Mouse (Mus musculus): ENCODE measurements around the gene Taar5.

Gene Taar5

DNA sequence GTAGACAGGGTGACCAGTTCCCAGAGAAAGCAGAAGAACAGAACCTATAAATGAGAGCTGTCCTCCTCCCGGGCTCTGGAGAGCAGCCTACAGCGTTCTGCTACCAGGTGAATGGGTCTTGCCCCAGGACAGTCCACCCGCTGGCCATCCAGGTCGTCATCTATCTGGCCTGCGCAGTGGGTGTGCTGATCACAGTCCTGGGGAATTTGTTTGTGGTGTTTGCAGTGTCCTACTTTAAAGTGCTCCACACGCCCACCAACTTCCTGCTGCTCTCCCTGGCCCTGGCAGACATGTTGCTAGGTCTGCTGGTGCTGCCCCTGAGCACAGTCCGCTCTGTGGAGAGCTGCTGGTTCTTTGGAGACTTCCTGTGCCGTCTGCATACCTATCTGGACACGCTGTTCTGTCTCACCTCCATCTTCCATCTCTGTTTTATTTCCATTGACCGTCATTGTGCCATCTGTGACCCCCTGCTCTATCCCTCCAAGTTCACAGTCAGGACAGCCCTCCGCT is at the start of gene Taar5:
Taar5 (plus strand) TSS at position 51 of the 510 bp plus-strand sequence.
- ATAC-seq (ENCODE audit: low TSS enrichment), result no peak

DNA sequence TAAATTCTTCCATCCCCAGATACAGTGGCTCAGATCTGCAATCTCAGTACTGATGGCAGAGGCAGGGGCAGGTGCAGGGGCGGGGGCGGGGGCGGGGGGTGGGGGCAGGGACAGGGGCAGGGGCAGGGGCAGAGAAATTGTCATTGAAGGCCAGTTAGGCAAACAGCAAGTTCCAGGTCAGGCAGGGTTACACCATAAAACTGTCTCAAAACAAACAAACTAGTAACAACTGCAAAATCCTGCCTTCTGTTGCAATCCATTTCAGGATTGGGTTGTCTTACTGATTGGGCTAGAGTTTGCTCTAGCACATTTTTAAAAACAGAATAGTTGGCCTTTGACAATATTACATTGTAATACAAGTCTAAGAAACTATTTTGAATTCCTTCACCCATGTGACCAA is 48.0 kb upstream of the Taar5 start:
- no peak for ATAC-seq (ENCODE audit: low TSS enrichment)

- ATAC-seq (ENCODE audit: low TSS enrichment), result no peak
These were observed 46.6 kb upstream of the Taar5 start for GRCm38 (mm10) chr10:23923941-23924340.

GRCm38 (mm10) chr10:23937613-23938012 is 32.9 kb upstream of the Taar5 start:
- no peak for ATAC-seq (ENCODE audit: low TSS enrichment)

GRCm38 (mm10) chr10:23938312-23938711 is 32.2 kb upstream of the Taar5 start, which contains the start of gene Taar2:
Gene Taar2 (plus strand): TSS chr10:23938572.
- ATAC-seq (ENCODE audit: low TSS enrichment), result no peak

DNA sequence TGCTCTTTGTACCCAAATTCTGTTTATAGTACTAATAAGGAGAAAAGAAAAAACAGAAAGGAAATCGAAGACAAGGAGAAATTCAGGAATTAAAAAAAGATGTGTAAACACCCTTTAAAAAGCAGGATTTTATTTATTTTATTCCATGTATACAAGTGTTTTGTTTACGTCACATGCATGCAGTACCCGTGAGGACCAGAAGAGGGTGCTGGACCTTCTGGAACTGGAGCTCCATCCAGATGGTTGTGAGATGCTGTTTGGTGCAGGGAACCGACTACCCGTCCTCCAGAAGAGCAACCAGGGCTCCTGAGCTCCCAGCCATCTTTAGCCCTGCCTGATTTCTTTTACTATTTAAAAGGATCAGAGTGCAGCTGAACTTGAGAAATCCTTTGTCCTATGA is 28.0 kb upstream of the Taar5 start:
- no peak for ATAC-seq (ENCODE audit: low TSS enrichment)

DNA sequence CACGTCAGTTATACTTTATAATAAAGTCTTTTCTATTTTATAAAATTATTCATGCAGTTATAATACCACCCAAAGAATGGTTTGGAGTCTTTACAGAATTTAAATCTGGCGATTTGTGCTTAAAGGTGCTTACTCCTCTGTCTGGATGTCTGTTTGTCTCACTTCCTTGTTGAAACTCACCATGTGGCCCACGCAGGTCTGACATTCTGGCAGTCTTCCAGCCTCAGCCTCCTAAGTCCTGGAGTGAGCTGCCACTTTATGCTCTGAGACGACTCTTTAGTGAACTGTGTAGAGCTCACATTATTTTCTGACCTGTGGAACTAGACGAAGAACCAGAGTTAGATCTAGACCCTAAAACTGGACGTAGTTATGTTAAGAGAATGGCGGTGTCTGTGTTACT is 22.5 kb upstream of the Taar5 start:
- no peak for ATAC-seq (ENCODE audit: low TSS enrichment)

- peak; percentile 65; the same call in 1 of the 2 replicates for ATAC-seq (ENCODE audit: low TSS enrichment)
These were observed 20.9 kb upstream of the Taar5 start, which contains the start of gene Taar3 for GRCm38 (mm10) chr10:23949508-23950005. Gene Taar3 (plus strand): TSS chr10:23949558.

GRCm38 (mm10) chr10:23951714-23952113 is 18.8 kb upstream of the Taar5 start:
- ATAC-seq (ENCODE audit: low TSS enrichment), result no peak

- no peak for ATAC-seq (ENCODE audit: low TSS enrichment)
These were observed 11.4 kb upstream of the Taar5 start for GRCm38 (mm10) chr10:23959071-23959470.

GRCm38 (mm10) chr10:23960444-23960915 is 10.0 kb upstream of the Taar5 start, which contains the start of gene Taar4:
Gene Taar4 (plus strand): TSS chr10:23960494.
- ATAC-seq (ENCODE audit: low TSS enrichment), result no peak

GRCm38 (mm10) chr10:23963444-23963843 is 7.1 kb upstream of the Taar5 start:
- no peak for ATAC-seq (ENCODE audit: low TSS enrichment)

DNA sequence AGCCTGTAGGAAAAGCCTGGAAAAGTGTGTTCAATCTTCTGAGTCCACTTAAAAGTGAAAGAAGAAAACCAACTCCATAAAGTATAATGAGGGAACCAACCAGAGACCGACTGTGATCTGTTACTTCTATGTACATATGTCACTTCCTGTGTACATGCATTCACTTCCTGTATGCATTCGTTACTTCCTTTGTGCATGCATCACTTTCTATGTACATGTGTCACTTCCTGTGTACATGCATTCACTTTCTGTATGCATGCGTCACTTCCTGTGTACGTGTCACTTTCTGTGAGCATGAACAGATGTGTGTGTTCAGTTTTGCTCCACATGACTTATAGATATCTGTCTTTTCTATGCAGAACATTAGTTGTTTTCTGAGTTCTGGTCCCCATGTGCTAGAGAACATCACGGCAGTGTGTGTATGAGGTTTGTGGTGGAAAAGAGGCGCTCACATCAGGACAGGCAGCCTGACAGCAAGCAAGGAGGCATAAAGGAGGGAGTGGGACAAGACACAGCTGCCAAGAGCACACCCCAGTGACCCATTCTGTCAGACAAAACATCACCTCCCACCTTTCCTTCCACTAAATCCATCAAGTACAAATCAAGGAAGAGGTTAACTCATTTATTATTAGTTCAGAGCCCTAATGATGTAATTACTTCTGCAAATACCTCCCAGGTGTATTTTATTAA is 5.4 kb upstream of the Taar5 start:
- no peak for ATAC-seq (ENCODE audit: low TSS enrichment)

- ATAC-seq (ENCODE audit: low TSS enrichment), result no peak
These were observed 750 bp downstream of the Taar5 start for GRCm38 (mm10) chr10:23971256-23971655.

DNA sequence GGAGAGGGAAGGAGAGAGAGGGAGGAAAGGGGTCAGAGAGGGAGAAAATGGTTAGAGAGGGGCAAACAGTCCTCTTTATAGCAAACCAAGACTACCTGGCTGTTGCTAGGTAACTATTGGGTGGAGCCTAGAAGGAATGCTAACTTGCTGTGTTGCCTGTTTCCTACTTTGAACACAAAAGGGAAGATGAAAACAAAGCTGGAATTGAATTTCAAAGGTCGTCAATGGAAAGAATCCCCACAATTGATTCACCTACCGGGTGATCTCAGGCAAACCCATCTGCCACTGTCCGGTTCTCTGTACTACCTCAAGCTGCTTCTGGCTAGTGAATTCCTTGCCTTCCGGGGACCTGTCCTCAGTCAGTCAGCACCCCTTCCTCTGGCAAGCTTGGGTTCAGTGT is 7.5 kb downstream of the Taar5 start:
- ATAC-seq (ENCODE audit: low TSS enrichment), result no peak

DNA sequence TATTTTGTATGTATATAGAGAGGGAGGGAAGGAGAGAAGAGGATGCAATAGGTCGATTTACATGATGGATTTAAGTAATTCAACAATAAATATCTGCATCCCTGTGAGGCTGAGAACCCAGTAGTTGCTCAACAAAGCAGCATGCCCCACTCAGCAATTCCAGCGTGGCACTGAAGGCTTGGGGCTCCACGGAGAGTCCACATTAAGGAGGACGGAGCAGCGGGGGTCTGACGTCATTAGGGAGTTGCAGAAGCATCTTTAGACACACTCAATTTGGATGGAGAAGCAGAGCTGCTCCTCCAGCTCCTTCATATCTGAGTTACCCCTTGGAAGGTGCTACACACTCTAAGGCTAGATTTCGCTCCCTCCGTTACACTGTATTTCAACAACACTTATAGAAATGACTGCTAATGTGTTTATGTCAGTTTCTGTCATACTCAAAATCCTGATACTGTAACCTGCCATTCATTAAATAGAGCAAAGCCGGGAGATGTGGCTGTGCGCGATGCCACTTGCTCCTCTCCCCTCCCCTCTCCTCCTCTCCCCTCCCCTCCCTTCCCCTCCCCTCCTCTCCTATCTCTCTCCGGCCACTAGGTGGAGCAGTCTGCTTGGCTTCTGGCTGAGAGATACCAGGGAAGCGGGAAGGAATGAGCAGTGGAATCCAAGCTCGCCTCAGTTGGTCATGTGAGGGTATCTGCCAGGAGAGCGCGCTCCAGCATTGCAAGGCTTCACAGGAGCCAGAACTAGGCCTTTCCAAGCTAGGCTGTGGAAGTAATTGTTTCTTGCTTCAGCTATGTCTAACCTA is 8.6 kb downstream of the Taar5 start:
- ATAC-seq (ENCODE audit: low TSS enrichment), result peak; percentile 99

GRCm38 (mm10) chr10:23985546-23985945 is 15.0 kb downstream of the Taar5 start, which contains the start of gene Taar6:
Gene Taar6 (minus strand): TSS chr10:23985646.
- no peak for ATAC-seq (ENCODE audit: low TSS enrichment)

GRCm38 (mm10) chr10:23986419-23986818 is 15.9 kb downstream of the Taar5 start:
- no peak for ATAC-seq (ENCODE audit: low TSS enrichment)

- ATAC-seq (ENCODE audit: low TSS enrichment), result no peak
These were observed 22.9 kb downstream of the Taar5 start, which contains the start of gene Taar7a for GRCm38 (mm10) chr10:23993381-23993780. Gene Taar7a (minus strand): TSS chr10:23993481.

DNA sequence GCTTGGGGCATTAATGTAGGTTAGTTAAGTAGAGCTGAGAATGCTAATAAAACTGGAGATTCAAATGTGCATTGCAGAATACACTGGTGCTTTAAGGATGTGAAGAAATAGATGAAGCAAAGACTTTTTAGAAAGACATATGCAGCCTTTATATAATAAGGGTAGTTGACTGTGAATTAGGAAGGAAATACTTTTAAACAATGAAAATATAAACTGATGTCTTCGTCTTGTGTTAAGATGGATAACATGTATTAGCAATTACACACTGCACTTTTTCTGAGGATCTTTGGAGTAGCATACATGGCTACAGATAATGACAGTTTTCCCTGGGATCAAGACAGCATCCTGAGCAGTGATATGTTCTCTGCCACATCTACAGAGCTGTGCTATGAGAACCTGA is 29.1 kb downstream of the Taar5 start, which contains the start of gene Taar7b:
Taar7b (plus strand) TSS at position 301 of the 400 bp plus-strand sequence.
- no peak for ATAC-seq (ENCODE audit: low TSS enrichment)

GRCm38 (mm10) chr10:24006442-24006841 is 35.9 kb downstream of the Taar5 start:
- no peak; the same call in 1 of the 2 replicates for ATAC-seq (ENCODE audit: low TSS enrichment)

- no peak for ATAC-seq (ENCODE audit: low TSS enrichment)
These were observed 36.5 kb downstream of the Taar5 start for GRCm38 (mm10) chr10:24007034-24007433.
